8 mouse cellular contexts compared by ENCODE assay signal in the genomic region with DNA sequence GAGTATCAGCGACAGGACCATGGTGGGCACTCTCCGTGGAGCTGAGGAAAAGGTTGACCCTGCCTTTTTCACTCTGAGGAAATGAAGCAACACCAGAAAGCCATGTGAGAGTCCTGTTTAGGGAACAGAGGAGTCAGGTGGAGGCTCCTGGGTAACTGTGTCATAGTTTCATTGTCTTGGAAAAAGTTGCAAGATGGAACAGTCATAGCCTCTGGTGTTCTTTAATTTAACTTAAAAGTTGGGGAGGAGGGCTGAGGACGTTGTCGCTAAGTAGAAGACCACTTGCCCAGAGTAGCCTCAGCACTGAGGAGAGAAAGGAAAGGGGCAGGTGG. TPM values are rescaled to one million over a fixed set of nuclear protein-coding genes. Genes with fewer than 3 reads are reported as not detected.
DNase-seq lines count a peak whose midpoint lies in the region; ATAC-seq and TF ChIP-seq lines count a peak whose summit lies in the region.

Gene Oscar (minus strand): TSS at position 101 of the 332 bp plus-strand sequence.

- WGBS in heart, embryonic 11.5 days (ENCODE audit: insufficient replicate concordance): 70% methylated on average over 4 of the region's 4 CpGs
- 85% methylated on average over 4 of the region's 4 CpGs for WGBS in forebrain, postnatal 0 days
- WGBS in liver, postnatal 0 days (ENCODE audit: insufficient replicate concordance): 69% methylated on average over 4 of the region's 4 CpGs

- H3K4me2 ChIP-seq in heart, embryonic 11.5 days: peak within 1 kb of the TSS; percentile 17; the same call in 1 of the 2 replicates
- peak within 1 kb of the TSS; percentile 79; the same call in 1 of the 2 replicates for H3K4me2 ChIP-seq in forebrain, postnatal 0 days (ENCODE audit: low read depth)
- peak within 1 kb of the TSS; percentile 78 for H3K4me2 ChIP-seq in liver, postnatal 0 days (ENCODE audit: low read depth, low read length)

- TF ChIP-seq EP300 in liver, postnatal 0 days (IDR thresholded peaks at IDR 0.05; ENCODE audit: low read depth): no peak

- DNase-seq in heart, adult 18-20 months: no peak
- DNase-seq in forebrain, postnatal 0 days: no peak
- DNase-seq in liver, postnatal 0 days: no peak
- no peak for DNase-seq in layer of hippocampus, postnatal 36 days
- no peak for DNase-seq in cerebellum, adult 11-12 months
- DNase-seq in right cerebral cortex, postnatal 10 days (ENCODE audit: low spot score in 2 of 2): no peak

- peaks cover 11% of the 10 kb centered on the region for H3K36me3 ChIP-seq in heart, embryonic 11.5 days (ENCODE audit: control insufficient read depth, insufficient read depth, low read length)
- H3K36me3 ChIP-seq in E14TG2a.4 (ENCODE audit: insufficient read depth, low read length): peaks cover 24% of the 10 kb centered on the region
- H3K36me3 ChIP-seq in forebrain, postnatal 0 days (ENCODE audit: insufficient read depth): peaks cover 18% of the 10 kb centered on the region
- H3K36me3 ChIP-seq in liver, postnatal 0 days (replicated peaks; ENCODE audit: insufficient read depth, low read length): peaks cover 22% of the 10 kb centered on the region

- no peak for TF ChIP-seq CTCF in E14TG2a.4 (conservative IDR thresholded peaks at IDR 0.05; ENCODE audit: low read length)
- no peak for TF ChIP-seq CTCF in forebrain, postnatal 0 days (IDR thresholded peaks at IDR 0.05; ENCODE audit: low read depth)
- TF ChIP-seq CTCF in liver, postnatal 0 days (IDR thresholded peaks at IDR 0.05; ENCODE audit: low read depth): no peak

- H3K9me3 ChIP-seq in heart, embryonic 11.5 days (replicated peaks; ENCODE audit: control insufficient read depth, low read length): no peaks in the 10 kb centered on the region
- H3K9me3 ChIP-seq in E14TG2a.4 (ENCODE audit: low read length): no peaks in the 10 kb centered on the region
- H3K9me3 ChIP-seq in forebrain, postnatal 0 days (ENCODE audit: low read length): no peaks in the 10 kb centered on the region
- H3K9me3 ChIP-seq in liver, postnatal 0 days (ENCODE audit: low read length): no peaks in the 10 kb centered on the region

- no peak for ATAC-seq in heart, embryonic 11.5 days (replicated peaks; ENCODE audit: insufficient number of reproducible peaks, low FRiP score, low TSS enrichment)
- no peak for ATAC-seq in forebrain, postnatal 0 days
- ATAC-seq in liver, postnatal 0 days: no peak

- no peak within 1 kb of the TSS for H3K9ac ChIP-seq in heart, embryonic 11.5 days (ENCODE audit: low read depth, low read length)
- peak within 1 kb of the TSS; percentile 87; the same call in 1 of the 2 replicates for H3K9ac ChIP-seq in forebrain, postnatal 0 days
- no peak within 1 kb of the TSS for H3K9ac ChIP-seq in liver, postnatal 0 days (replicated peaks)

- no peaks in the 10 kb centered on the region for H3K27me3 ChIP-seq in heart, embryonic 11.5 days (ENCODE audit: control insufficient read depth, insufficient read depth, low read length)
- H3K27me3 ChIP-seq in E14TG2a.4 (ENCODE audit: insufficient read depth, low read length): peaks cover 3% of the 10 kb centered on the region; the same call in 1 of the 2 replicates
- H3K27me3 ChIP-seq in forebrain, postnatal 0 days (ENCODE audit: insufficient read depth, low read length): no peaks in the 10 kb centered on the region
- no peaks in the 10 kb centered on the region for H3K27me3 ChIP-seq in liver, postnatal 0 days (ENCODE audit: insufficient read depth, low read length)

- peak within 1 kb of the TSS; percentile 89 for H3K4me3 ChIP-seq in heart, embryonic 11.5 days (ENCODE audit: low read depth, low read length)
- H3K4me3 ChIP-seq in E14TG2a.4 (replicated peaks; ENCODE audit: low read length): peak within 1 kb of the TSS; percentile 95
- peak within 1 kb of the TSS; percentile 74 for H3K4me3 ChIP-seq in forebrain, postnatal 0 days (ENCODE audit: low read depth, low read length)
- peak within 1 kb of the TSS; percentile 75 for H3K4me3 ChIP-seq in liver, postnatal 0 days (ENCODE audit: low read depth, low read length)

- no peak within 1 kb of the TSS for H3K27ac ChIP-seq in heart, embryonic 11.5 days (ENCODE audit: low read depth, low read length)
- H3K27ac ChIP-seq in forebrain, postnatal 0 days (ENCODE audit: low read depth, low read length): 0 out of 2 replicates have a peak within 1 kb of the TSS, but pooled peaks have one; percentile 77
- no peak within 1 kb of the TSS for H3K27ac ChIP-seq in liver, postnatal 0 days (ENCODE audit: low read depth)

- H3K4me1 ChIP-seq in heart, embryonic 11.5 days (ENCODE audit: control insufficient read depth, insufficient read depth, low read length): 0 out of 2 replicates have a peak, but pooled peaks cover 2% of the 10 kb centered on the region
- H3K4me1 ChIP-seq in E14TG2a.4 (replicated peaks; ENCODE audit: low read depth, low read length): peaks cover 32% of the 10 kb centered on the region
- peaks cover 4% of the 10 kb centered on the region; the same call in 1 of the 2 replicates for H3K4me1 ChIP-seq in forebrain, postnatal 0 days (ENCODE audit: insufficient read depth)
- H3K4me1 ChIP-seq in liver, postnatal 0 days (ENCODE audit: insufficient read depth): peaks cover 14% of the 10 kb centered on the region

RNA-seq across cellular contexts. Expression of gene Oscar, which starts in this region (rescaled TPM):
- polyA plus RNA-seq in heart, embryonic 11.5 days (2014; fragmentation: Nextera tagmentation; extraction: Ambion mirVana): 0.21 and 0.56 TPM in 2 replicates
- total RNA-seq in heart, adult 18-20 months (2021): not detected
- 0.43 and 0.69 TPM in 2 replicates for total RNA-seq in forebrain, postnatal 0 days (2014; rRNA removed)
- 0.42 and 0.48 TPM in 2 replicates for polyA plus RNA-seq in forebrain, postnatal 0 days (2015; fragmentation: Nextera tagmentation; extraction: Ambion mirVana)
- polyA plus RNA-seq in liver, postnatal 0 days (2015; fragmentation: Nextera tagmentation; extraction: Ambion mirVana): 0.12 TPM in 1 of 2 replicates, not detected in the other
- total RNA-seq in layer of hippocampus, postnatal 36 days (2021): 1 to 10 TPM in 1 of 2 experiments, under 1 TPM in 1; 0.80 to 1.4 TPM

Comparison
In these comparisons a context has a peak if more than half of its experiments do, and no peak if none do; other contexts are left out.
1. H3K4me2 ChIP-seq: peak in every context shown above with its lines; median percentile 79 in forebrain, postnatal 0 days; 78 in liver, postnatal 0 days; 17 in heart, embryonic 11.5 days.